Mouse (Mus musculus): ENCODE data around the gene Slfn9. TPM values are rescaled to one million over a fixed set of nuclear protein-coding genes. Genes with fewer than 3 reads are reported as not detected.
"Not testable (repeated sequence)": the region's sequence is repeated elsewhere in the genome, so short reads cannot be mapped to it uniquely, and the experiment has no call there.

Slfn9 gene
- polyA plus RNA-seq, 1 experiment from 2014 or later = 14.1 TPM

GRCm38 (mm10) chr11:83013356-83013755 is 21.7 kb upstream of the Slfn9 start:
- no peaks in the 10 kb centered on the region for H3K36me3 ChIP-seq (ENCODE audit: control insufficient read depth, insufficient read depth, low read length)
- H3K27me3 ChIP-seq (replicated peaks; ENCODE audit: control insufficient read depth, insufficient read depth, low read length) = no peaks in the 10 kb centered on the region
- H3K4me3 ChIP-seq (ENCODE audit: low read length) = no peak overlapping the region
- 84% methylated on average over 1 of the region's 1 CpGs for WGBS
- H3K4me2 ChIP-seq (ENCODE audit: low read depth, low read length) = no peak overlapping the region
- no peak for ATAC-seq
- no peaks in the 10 kb centered on the region for H3K4me1 ChIP-seq (ENCODE audit: control insufficient read depth, insufficient read depth, low read length)
- no peak overlapping the region for H3K9ac ChIP-seq (ENCODE audit: low read depth, low read length)
- H3K27ac ChIP-seq (ENCODE audit: low read length) = no peak overlapping the region
- no peaks in the 10 kb centered on the region for H3K9me3 ChIP-seq (ENCODE audit: control insufficient read depth, low read length)

DNA sequence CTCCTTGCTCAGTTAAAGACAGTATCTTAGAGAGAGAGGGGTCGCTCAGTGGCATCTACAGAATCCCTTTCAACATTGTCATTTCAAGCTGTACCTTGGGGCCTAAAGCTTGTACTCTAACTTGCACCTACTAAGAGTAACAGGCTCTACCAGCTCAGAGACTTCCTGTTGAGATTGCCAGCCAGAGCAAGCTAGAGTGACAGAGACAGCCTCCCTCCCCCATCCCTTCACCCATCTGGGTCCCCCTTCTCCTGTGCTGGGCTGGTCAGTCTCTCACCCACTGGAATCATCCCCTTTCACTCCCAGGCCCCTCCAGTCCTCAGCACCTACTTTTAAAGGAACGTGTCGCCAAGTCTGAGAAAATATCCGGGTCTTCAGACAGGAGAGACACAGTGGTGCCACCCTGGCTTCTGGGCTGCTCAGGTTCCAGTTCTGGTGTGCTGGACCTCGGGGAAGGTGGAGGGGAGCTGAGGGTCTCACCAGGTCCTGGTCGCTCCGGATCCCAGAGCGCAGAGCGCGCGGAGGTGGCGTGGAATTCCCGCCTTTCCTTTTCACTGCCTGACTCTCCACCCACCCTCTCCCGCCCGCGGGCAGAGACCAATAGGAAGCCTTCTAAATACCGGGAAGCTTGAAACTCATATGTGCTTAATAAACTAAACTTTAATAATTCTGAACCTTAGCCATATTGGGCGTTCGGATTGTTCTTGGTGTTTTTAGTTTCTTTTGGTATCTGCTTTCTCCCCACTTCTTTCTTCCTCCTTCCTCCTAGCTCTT is 831 bp downstream of the Slfn9 start:
- 17% methylated on average over 19 of the region's 19 CpGs for WGBS
- not testable (repeated sequence) for H3K9me3 ChIP-seq (ENCODE audit: control insufficient read depth, low read length); H3K36me3 ChIP-seq (ENCODE audit: control insufficient read depth, insufficient read depth, low read length); H3K27me3 ChIP-seq (replicated peaks; ENCODE audit: control insufficient read depth, insufficient read depth, low read length)
- peak overlapping the region; percentile 51 for H3K4me3 ChIP-seq (ENCODE audit: low read length)
- peak; percentile 91 for ATAC-seq
- H3K9ac ChIP-seq (ENCODE audit: low read depth, low read length) = peak overlapping the region; percentile 72
- H3K4me2 ChIP-seq (ENCODE audit: low read depth, low read length) = peak overlapping the region; percentile 88
- H3K27ac ChIP-seq (ENCODE audit: low read length) = peak overlapping the region; percentile 78
- H3K4me1 ChIP-seq (ENCODE audit: control insufficient read depth, insufficient read depth, low read length) = peaks cover 13% of the 10 kb centered on the region

GRCm38 (mm10) chr11:82989357-82989756 is 2.3 kb downstream of the Slfn9 start:
- no peaks in the 10 kb centered on the region for H3K27me3 ChIP-seq (replicated peaks; ENCODE audit: control insufficient read depth, insufficient read depth, low read length)
- H3K27ac ChIP-seq (ENCODE audit: low read length) = no peak overlapping the region
- no peaks in the 10 kb centered on the region for H3K9me3 ChIP-seq (ENCODE audit: control insufficient read depth, low read length)
- H3K9ac ChIP-seq (ENCODE audit: low read depth, low read length) = no peak overlapping the region
- H3K36me3 ChIP-seq (ENCODE audit: control insufficient read depth, insufficient read depth, low read length) = no peaks in the 10 kb centered on the region
- H3K4me2 ChIP-seq (ENCODE audit: low read depth, low read length) = peak overlapping the region; percentile 88
- H3K4me3 ChIP-seq (ENCODE audit: low read length) = peak overlapping the region; percentile 51
- whole genome bisulfite sequencing = 25% methylated on average over 12 of the region's 12 CpGs
- ATAC-seq = no peak
- peaks cover 13% of the 10 kb centered on the region for H3K4me1 ChIP-seq (ENCODE audit: control insufficient read depth, insufficient read depth, low read length)

DNA sequence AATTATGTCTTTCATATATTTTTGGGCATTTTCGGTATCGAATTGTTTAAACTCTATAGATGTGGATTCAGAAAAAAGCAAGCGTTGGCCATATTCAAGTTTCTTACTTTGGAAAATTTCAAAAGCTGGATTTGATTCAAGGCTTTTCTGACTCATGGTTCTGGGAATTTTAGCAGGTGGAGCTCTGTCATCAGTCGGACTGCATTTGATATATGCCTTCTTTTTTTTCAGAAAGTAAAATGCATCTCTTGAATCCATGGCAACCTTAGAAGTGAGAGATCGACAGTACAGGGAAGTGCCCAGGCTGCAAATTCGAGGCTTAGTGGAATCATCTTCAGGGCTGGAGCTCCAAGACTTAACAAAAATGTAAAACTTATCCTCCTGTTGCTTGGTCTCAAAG is 4.0 kb downstream of the Slfn9 start:
- H3K27me3 ChIP-seq (replicated peaks; ENCODE audit: control insufficient read depth, insufficient read depth, low read length) = no peaks in the 10 kb centered on the region
- no peak overlapping the region for H3K4me2 ChIP-seq (ENCODE audit: low read depth, low read length)
- H3K36me3 ChIP-seq (ENCODE audit: control insufficient read depth, insufficient read depth, low read length) = no peaks in the 10 kb centered on the region
- WGBS = 84% methylated on average over 6 of the region's 6 CpGs
- H3K4me1 ChIP-seq (ENCODE audit: control insufficient read depth, insufficient read depth, low read length) = peaks cover 13% of the 10 kb centered on the region
- H3K9me3 ChIP-seq (ENCODE audit: control insufficient read depth, low read length) = no peaks in the 10 kb centered on the region
- no peak overlapping the region for H3K9ac ChIP-seq (ENCODE audit: low read depth, low read length)
- no peak overlapping the region for H3K27ac ChIP-seq (ENCODE audit: low read length)
- no peak overlapping the region for H3K4me3 ChIP-seq (ENCODE audit: low read length)
- no peak for ATAC-seq

- no peak overlapping the region for H3K27ac ChIP-seq (ENCODE audit: low read length)
- no peaks in the 10 kb centered on the region for H3K4me1 ChIP-seq (ENCODE audit: control insufficient read depth, insufficient read depth, low read length)
- no peaks in the 10 kb centered on the region for H3K27me3 ChIP-seq (replicated peaks; ENCODE audit: control insufficient read depth, insufficient read depth, low read length)
- no peak overlapping the region for H3K4me2 ChIP-seq (ENCODE audit: low read depth, low read length)
- ATAC-seq = no peak
- 88% methylated on average over 17 of the region's 17 CpGs for WGBS
- no peaks in the 10 kb centered on the region; the same call in 1 of the 2 replicates for H3K36me3 ChIP-seq (ENCODE audit: control insufficient read depth, insufficient read depth, low read length)
- no peaks in the 10 kb centered on the region for H3K9me3 ChIP-seq (ENCODE audit: control insufficient read depth, low read length)
- no peak overlapping the region for H3K9ac ChIP-seq (ENCODE audit: low read depth, low read length)
- H3K4me3 ChIP-seq (ENCODE audit: low read length) = no peak overlapping the region
Measured at GRCm38 (mm10) chr11:82983193-82983592, 8.4 kb downstream of the Slfn9 start.

DNA sequence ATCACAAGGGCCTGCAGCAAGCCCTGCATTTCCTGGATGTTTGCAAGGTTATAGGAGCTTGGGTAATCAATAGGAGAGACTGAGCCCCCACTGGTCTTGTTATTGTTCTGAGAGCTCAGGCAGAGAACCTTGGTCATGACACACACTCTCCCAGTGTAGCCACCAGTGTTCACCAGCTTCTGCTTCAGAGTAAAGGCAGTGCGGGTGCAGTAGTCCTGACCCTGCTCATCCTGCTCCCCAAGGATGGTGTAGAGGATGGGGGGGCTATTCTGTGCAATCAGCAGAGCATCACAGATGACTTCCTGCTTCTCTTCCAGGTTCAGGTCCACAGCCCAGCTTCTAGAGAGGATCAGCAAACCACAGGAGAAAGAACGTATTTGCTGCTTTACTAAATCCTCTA is 9.2 kb downstream of the Slfn9 start:
- not testable (repeated sequence) for H3K36me3 ChIP-seq (ENCODE audit: control insufficient read depth, insufficient read depth, low read length); H3K9ac ChIP-seq (ENCODE audit: low read depth, low read length); H3K4me2 ChIP-seq (ENCODE audit: low read depth, low read length); H3K27me3 ChIP-seq (replicated peaks; ENCODE audit: control insufficient read depth, insufficient read depth, low read length); H3K27ac ChIP-seq (ENCODE audit: low read length); H3K4me3 ChIP-seq (ENCODE audit: low read length); H3K9me3 ChIP-seq (ENCODE audit: control insufficient read depth, low read length); ATAC-seq; H3K4me1 ChIP-seq (ENCODE audit: control insufficient read depth, insufficient read depth, low read length)
- WGBS = 100% methylated on average over 2 of the region's 2 CpGs

- 0 out of 2 replicates have a peak, but pooled peaks cover 6% of the 10 kb centered on the region for H3K4me1 ChIP-seq (ENCODE audit: control insufficient read depth, insufficient read depth, low read length)
- no peaks in the 10 kb centered on the region for H3K27me3 ChIP-seq (replicated peaks; ENCODE audit: control insufficient read depth, insufficient read depth, low read length)
- no peaks in the 10 kb centered on the region for H3K9me3 ChIP-seq (ENCODE audit: control insufficient read depth, low read length)
- H3K27ac ChIP-seq (ENCODE audit: low read length) = no peak overlapping the region
- no peak for ATAC-seq
- no peaks in the 10 kb centered on the region for H3K36me3 ChIP-seq (ENCODE audit: control insufficient read depth, insufficient read depth, low read length)
- 30% methylated on average over 5 of the region's 5 CpGs for WGBS
- H3K4me2 ChIP-seq (ENCODE audit: low read depth, low read length) = no peak overlapping the region
- H3K4me3 ChIP-seq (ENCODE audit: low read length) = no peak overlapping the region
- no peak overlapping the region for H3K9ac ChIP-seq (ENCODE audit: low read depth, low read length)
Measured at GRCm38 (mm10) chr11:82973916-82974315, 17.7 kb downstream of the Slfn9 start.

- H3K36me3 ChIP-seq (ENCODE audit: control insufficient read depth, insufficient read depth, low read length) = no peaks in the 10 kb centered on the region
- WGBS = 73% methylated on average over 11 of the region's 11 CpGs
- H3K27me3 ChIP-seq (replicated peaks; ENCODE audit: control insufficient read depth, insufficient read depth, low read length) = no peaks in the 10 kb centered on the region
- no peak overlapping the region for H3K4me3 ChIP-seq (ENCODE audit: low read length)
- ATAC-seq = no peak
- H3K4me1 ChIP-seq (ENCODE audit: control insufficient read depth, insufficient read depth, low read length) = 0 out of 2 replicates have a peak, but pooled peaks cover 6% of the 10 kb centered on the region
- peak overlapping the region; percentile 40; the same call in 1 of the 2 replicates for H3K4me2 ChIP-seq (ENCODE audit: low read depth, low read length)
- H3K27ac ChIP-seq (ENCODE audit: low read length) = no peak overlapping the region; the same call in 1 of the 2 replicates
- H3K9me3 ChIP-seq (ENCODE audit: control insufficient read depth, low read length) = no peaks in the 10 kb centered on the region
- H3K9ac ChIP-seq (ENCODE audit: low read depth, low read length) = peak overlapping the region; percentile 52; the same call in 1 of the 2 replicates
Measured at GRCm38 (mm10) chr11:82971590-82971974, 20.0 kb downstream of the Slfn9 start.

DNA sequence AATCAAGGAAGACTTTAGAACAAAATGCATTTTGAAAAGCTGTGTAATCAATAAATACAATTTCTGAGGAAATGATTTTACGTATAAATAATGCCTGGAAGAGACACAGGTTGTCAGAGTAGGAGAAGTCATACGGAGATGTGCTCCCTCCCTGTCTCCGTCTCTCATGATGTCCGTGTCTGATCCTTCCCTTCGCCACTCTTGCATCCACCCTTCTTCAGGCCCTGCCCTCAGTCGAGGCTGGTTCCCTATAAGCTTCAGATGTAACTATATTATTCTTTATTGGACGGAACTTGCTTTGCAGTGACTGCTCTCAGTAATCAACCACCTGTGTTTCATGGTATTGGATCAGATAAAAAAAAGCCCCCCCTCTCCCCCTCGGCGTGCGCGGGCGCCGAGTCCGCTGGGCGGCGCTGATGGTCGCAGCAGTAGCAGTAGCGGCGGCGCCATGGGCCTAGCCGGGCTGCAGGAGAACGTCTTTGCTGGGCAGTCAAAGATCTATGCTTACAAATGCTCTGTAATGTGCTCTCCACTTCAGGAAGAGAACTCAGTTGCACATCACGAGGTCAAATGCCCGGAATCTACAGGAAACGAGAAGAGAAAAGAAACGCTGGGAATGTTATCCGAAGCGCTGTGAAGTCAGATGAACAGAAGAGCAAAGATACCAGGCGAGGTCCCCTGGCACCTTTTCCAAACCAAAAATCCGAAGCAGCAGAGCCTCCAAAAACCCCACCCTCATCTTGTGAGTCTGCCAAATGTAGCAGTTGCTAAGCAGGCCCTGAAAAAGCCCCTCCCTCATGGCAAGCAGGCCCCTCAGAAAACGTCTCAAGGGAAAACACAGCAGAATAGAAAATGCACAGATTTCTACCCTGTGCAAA is 20.7 kb downstream of the Slfn9 start:
- H3K4me2 ChIP-seq (ENCODE audit: low read depth, low read length) = peak overlapping the region; percentile 40
- H3K27me3 ChIP-seq (replicated peaks; ENCODE audit: control insufficient read depth, insufficient read depth, low read length) = no peaks in the 10 kb centered on the region
- 0 out of 2 replicates have a peak, but pooled peaks cover 6% of the 10 kb centered on the region for H3K4me1 ChIP-seq (ENCODE audit: control insufficient read depth, insufficient read depth, low read length)
- 10% methylated on average over 31 of the region's 31 CpGs for WGBS
- ATAC-seq = 0 out of 2 replicates have a peak, but pooled peaks have one; percentile 53
- H3K9ac ChIP-seq (ENCODE audit: low read depth, low read length) = peak overlapping the region; percentile 52
- H3K27ac ChIP-seq (ENCODE audit: low read length) = no peak overlapping the region; the same call in 1 of the 2 replicates
- no peaks in the 10 kb centered on the region for H3K36me3 ChIP-seq (ENCODE audit: control insufficient read depth, insufficient read depth, low read length)
- no peaks in the 10 kb centered on the region for H3K9me3 ChIP-seq (ENCODE audit: control insufficient read depth, low read length)
- H3K4me3 ChIP-seq (ENCODE audit: low read length) = peak overlapping the region; percentile 20
